Mouse (Mus musculus) heart, adult 9 months (tissue): Measurements from ENCODE around the gene Fam210b.

Source experiments
- DNase-seq, 2 experiments: peaks; one replicate each; pipeline ENCODE4 v3.0.0; 2022; ENCODE audit warnings: low spot score in 2 of 2

Gene Fam210b

DNA sequence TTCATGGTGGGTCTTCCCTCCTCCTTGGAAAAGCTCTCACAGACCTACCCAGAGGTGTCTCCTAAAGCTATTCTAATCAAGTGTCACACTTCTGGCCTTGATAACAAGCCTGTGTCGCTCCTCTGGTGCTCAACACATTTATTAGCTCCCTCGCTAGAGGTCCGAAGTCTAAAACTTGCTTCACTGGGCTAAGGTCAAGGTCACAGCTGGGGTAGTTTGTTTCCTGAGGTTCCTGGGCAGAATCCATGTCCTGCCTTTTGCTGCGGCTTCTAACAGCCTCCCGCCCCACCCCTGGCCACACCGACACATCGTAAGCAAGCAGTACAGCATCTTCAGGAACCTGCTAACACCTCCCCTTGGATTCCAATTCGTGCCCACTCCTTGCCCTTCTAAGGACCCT is 5.4 kb downstream of the Fam210b start:
- DNase-seq, result no peak

DNA sequence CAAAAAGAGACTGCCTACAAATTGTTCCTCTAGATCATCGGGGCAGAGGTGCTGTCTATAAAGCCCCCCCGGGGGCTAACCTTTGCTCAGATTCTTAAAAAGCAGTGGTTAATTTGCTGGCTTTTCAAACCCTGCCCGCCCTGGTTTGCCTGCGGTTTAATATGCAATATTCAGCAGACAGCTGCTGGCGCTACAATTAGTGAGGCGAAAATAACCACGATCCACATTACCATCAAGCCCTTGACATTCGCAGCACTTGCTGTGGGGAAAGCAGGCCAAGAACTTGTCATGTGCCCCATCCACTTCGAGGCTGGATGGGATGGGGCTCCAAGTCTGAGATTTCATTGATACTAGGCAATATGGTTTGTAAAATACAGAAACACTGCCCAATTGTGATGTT is 7.9 kb downstream of the Fam210b start:
- no peak for DNase-seq

DNA sequence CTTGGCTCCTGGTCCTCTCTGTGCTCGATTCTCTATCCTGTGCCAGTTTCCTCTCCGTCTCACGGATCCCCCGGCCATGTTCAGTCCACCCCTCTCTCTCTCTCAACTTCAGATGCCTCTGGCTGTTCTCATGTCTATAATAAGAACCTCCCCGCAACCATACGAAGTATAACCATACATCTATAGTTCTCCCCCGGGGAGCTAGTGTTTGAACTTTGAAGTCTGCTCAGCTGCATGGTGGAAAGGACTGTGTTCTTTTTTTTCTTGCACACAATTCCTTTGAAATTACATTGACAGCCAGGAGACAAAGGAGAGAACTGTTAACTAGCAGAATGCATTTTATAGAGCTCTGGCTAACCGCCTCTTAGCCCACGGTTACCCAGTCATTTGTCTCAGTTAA is 9.4 kb downstream of the Fam210b start:
- no peak for DNase-seq

DNA sequence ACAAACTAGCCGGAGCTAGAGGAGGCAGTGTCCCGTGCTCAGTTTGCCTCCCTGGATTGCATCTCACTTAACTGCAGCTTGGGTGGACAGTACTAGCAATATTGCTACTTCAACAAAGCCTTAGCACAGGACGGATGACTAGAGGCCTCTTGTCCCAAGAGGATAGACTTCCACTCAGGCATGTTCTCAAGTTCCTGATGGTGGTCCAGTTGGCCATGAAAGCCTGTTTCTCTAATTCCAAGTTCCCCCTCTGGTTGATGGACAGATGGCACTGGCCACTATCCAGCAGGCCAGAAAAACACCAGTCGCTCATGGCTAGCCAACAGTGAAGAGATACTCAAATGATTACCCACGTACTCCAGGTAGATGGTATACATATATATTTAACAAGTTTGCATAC is 10.5 kb downstream of the Fam210b start:
- no peak for DNase-seq

DNA sequence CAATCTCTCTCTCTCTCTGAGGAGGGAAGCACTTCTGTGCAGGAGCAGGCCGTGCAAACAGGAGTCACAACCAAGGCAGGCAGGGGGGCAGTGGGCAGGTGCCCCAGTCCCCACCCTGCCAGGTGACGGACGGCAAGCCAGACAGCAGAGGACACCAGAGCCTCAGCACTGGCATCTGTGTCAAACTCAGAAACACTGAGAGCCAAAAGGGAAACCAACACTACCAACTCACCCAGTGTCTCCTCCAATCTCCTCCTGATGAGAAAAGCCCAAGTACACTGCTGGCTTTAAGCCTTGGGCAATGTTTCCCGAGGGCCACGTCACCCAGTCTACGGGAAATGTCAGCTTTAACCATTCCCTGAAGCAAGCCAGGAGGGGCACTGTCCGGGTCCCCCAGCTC is 17.8 kb downstream of the Fam210b start:
- no peak for DNase-seq

DNA sequence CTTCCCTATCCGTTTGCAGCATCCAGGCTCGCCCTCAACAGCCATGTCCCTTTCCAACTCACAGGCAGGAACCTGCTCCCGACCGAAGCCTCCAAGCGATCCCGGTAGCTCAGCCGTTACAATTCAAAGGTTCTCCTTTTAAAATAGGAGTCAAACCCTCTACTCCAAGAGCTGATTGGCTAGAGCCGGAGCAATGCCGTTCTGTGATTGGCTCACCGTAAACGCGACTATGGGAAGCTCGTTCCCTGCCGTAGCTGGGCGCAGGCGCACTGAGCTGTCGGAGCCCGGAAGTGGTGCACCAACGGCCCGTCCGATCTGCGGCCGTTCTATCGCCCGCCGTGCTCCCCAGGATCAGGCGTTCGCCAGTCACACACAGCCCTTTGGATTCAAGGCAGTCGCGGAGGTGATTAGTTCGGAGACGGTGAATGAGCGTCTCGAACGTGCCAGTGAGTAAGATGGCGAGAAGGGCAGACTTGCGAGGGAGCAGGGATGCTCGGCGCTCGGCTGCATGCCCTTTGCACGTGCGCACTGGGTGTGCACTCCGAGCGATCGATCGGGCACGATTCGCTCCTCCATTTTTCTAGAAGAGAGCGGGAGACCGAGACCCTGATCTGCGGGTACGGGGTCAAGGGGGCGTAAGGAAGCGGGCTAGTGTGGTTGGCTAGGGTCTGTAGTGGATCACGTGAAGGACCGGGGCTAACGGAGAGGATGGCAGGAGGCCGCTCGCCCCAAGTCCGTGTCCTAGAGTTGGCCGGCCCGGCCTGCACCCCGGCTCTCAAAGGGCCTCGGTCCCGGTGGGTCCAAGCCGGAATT is 25.3 kb downstream of the Fam210b start, which contains the start of the genes Aurka and Cstf1:
Gene Aurka (minus strand): TSS at position 125 of the 813 bp plus-strand sequence.
Gene Cstf1 (plus strand): TSS at position 271 of the 813 bp plus-strand sequence.
- peak; percentile 95 to 97 for DNase-seq

DNA sequence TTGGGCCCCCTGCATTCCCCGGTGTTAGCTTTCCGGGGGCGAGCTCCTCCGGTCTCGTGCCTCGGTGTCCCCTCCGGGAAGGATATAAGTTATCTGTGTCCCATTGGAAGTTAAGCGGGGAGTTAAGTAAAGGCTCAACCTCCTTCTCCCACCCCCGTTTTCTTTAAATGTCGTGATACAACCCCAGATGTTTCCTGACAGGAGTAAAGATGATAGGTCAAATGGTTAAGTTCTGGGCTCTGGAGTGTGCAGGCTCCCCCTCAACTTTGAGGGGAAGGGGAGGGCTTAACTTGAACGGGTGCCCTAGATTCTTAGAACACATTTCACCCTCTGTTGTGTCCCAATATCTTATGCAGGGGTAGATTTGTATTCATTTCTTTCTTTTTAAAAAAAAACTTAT is 25.9 kb downstream of the Fam210b start:
- DNase-seq, result no peak

DNA sequence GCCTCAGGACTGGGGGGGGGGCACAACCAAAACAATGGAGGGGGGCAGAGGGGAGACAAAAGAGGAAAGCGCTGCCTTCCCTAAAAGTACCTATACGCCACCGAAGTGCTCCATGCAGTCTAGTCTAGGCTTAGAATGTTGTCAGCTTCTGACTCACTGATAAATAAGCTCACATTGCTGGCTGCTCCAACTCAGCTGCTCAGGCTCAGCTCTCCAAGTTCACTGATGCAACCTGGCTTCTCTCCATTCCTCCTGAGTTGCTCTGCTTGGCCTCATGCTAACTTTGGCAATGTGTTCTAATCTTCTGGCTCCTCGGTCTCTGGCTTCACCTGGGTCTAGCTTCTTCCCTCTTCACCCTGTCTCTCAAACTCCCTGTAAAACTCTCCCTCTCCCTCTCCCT is 31.2 kb downstream of the Fam210b start:
- DNase-seq, result no peak

DNA sequence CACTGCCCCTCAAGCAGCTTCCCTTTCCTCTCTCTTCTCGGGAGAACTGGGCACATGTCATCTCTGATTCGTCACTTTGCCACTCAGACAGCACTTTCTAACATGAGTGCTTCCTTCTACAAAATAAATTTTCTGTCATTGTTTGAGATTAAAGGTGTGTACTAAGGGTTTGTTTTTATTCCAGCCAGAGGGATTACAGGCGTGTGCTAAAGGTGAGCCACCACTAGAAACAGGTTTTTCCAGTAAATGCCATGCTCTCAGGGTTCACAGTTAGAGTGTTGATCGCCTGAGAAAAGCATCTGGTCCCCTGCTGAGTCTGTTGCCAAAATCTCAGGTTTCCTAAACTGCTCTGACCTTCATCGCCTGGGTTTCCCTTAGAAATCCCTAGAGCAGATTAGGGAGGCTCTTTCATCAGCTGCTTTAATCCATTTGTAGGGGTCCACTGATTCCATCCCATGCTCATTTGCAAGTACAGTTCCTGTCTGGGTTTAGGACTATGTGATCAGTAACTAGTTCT is 31.7 kb downstream of the Fam210b start:
- DNase-seq, result no peak

DNA sequence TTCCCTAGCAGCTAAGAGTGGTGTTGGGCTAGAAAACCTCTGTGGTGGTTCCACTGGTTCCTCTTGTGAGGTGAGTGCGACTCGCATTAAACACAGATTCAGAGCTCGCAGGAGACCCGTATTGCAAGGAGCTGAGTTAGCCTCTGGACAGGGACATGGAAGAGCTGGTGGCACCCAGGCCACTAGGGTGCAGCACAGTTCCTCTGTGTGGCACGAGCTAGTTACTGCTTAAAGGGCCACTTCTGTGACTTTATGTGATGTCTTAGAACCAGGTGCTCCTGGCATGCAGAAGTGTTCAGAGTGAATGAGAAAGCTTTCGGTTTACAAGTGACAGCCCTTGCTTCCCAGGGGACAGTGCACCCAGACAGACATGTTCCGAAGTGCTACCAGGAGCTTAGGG is 33.0 kb downstream of the Fam210b start:
- DNase-seq, result no peak

DNA sequence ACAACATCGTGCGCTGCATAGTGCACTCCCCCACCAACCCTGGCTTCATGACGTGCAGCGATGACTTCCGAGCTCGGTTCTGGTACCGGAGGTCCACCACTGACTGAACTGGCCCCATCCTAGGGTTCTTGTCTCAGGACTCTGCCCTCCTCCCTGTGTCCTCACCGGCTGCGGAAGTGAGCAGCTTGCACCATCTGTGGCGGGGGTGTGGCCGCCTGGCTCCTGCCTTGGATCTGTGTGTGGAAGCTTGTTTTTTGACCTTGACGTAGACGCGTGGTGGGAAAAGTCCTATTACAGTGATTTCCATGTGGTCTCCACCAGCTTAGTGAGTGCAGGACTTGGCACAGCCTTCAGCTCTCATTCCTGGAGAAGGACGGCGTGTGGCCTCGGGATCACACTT is 35.1 kb downstream of the Fam210b start:
- DNase-seq, result no peak

DNA sequence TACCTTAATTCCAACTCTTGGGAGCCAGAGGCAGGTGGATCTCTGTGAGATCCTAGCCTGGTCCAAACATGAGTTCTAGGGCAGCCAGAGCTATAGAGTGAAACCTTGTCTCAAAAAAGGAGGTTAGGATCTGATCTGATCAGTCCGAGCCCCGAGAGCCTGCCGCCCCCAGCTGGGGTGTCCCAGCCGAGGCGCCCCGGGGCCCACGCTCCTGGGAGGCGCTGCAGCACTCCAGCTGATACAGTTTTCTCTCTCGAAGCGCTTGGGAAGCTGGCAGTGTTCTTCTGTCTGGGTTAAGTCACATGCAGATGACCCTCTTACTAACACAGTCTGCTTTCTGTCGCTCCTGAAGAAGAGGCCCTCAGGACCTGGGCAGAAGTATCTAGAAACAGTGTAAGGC is 36.0 kb downstream of the Fam210b start:
- DNase-seq, result no peak

DNA sequence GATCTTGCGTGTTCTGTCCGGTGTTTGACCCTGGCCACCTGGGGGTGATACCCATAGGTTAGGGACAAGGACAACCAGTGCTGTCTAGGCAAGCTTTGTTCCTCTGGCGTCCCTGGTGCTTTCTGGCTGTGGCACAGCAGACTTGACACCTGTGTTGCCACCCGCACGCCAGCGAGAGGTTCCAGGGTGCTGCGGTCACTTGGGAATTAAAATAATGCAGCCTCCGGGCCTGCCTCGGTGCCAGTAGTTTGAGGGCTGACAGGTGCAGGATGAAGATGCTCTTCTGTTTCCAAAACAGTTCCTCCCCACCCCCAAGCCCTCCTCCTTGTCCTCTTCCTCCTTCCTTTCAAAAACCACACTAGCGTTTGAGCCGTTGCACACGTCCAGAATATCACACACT is 36.5 kb downstream of the Fam210b start:
- no peak for DNase-seq

DNA sequence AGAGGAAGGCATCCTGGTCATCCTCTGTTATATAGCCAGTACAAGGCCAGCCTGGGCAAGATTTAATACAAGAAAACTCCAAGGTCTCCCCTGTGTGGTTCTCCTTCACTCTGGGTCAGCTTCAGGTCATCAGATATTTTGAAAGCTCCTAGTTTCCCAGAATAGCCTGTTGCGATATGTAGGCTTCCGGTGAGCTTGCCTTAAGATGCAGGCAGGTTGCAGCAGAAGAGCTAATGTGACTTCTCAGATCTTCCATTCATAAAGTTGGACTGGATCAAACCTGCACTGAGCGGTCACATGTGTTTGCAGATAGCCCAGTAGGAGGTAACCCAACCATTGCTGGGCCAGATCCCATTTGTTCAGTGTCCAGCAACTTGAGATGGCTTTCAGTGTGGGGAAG is 39.4 kb downstream of the Fam210b start:
- DNase-seq, result no peak

DNA sequence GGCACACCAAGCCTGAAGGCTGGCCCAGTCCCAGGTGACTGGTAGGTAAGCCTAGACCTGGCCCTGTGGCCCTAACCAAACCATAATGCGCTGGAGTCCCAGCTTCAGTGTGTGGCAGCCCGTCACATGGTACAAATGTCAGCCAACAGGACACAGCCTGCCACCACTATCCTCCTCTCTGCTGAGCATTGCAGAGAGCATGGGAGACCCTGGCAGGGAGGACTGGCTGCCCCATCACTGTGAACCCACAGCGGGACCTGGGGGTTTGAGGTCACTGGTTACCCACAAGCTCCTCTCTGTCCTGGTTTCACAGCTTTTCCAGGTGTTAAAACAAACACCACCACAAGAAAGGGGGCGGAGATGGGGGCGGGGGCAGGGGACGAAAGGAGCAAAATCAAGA is 45.0 kb downstream of the Fam210b start:
- DNase-seq, result no peak

DNA sequence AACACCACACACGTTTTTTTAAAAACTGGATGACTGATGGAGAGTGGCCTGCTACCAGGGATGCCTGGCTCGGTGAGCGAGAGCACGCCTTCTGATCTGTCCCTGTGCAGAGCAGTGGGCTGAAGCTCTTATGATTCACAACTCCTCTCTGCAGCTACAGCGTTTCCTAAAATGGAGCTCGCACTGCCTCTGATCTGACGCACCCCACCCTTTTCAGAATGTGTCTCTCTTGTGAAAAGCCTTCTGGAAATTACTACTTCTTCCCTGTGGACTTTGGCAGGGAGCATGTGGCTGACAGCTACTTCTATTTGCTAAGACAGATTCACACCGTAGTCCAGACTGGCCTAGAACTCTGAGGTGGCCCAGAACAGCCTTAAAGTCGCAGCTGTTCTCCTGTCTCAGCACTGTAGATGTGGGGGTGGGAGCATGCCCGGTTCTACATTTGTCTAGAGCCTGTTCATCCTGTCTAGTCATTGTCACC is 46.7 kb downstream of the Fam210b start:
- no peak for DNase-seq

DNA sequence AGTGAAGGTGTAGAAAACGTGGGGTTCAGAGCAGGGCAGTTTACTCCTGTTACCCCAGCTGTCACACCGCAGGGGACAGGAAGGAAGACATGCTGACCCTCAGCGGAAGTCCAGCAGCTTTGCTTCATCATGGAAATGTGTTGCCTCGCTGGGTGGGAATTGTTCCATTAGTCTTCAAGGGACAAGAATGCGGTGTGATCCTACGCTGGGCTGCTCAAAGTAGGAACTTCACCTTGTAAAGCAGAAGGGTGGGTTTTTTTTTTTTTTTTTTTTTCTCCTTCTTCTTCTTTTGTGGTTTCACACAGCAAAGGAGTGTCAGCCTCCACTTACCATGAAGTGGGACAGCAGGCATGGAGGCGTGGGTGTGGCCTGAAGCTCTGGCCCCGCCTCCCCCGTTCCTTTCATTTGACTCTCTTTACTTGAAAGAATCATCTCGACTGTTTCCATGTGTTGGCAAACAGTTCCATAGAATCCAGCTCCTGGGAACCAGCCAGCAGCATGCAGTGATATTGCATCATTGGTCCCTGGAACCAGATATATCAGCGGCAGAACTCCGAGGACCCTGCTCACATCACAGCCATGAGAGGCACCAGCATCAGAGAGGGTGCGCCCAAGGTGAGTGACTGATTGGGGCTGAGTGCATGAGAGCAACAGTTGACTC is 48.2 kb downstream of the Fam210b start, which contains the start of gene Cass4:
Gene Cass4 (plus strand): TSS at position 404 of the 661 bp plus-strand sequence.
- peak in 1 of 2 experiments; percentile 24 for DNase-seq

DNA sequence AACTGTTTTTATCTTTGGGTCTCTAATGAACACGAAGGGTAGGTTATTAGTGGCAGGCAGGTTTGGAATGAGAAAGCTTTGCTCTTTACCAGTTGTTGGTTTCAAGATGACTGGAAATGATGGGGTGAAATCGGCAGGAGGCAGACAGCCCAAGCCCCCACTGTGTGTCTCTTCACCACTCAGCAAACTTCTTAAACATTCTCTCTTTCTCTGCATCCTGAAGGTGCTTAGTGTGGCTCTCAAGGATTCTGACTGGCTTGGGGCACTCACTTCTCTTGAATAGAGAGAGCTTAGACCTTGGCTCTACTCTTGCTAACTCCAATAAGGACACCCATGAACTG is 48.7 kb downstream of the Fam210b start:
- DNase-seq, result no peak

DNA sequence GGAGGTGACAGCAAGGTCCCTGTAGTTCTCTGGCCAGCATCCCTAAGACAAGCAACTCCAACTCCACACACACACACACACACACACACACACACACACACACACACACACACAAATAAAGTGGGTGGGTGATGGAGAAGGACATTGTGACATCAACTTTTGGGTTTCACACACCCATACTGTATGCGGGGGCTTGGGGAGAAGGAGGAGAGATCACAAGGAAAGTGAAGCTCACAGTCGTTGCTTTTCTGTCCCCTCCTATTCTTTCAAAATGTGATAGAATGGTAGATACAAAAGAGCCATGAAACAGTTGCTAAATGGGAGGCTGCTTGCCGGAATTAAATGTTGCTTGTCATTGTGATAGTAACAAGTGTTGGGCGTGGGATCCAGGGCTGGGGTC is 49.3 kb downstream of the Fam210b start:
- DNase-seq, result no peak

DNA sequence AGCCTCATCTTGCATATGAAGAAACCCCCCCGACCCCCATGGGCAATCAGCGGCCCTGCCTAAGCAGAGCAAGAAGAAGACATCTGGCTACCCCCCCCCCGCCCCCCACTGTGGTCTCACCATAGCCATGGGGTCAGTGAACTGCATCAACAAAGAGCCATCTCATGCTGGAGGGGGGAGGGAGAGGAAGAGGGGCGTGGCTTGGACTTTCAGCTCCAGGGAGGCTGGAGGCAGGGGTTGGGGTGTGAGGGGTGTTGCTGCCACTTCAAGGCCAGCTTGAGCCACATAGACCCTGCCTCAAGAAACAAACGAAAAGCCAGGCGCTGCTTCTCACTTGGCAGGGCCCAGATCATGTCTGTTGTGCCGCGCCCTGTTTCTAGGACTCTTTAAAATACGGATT is 50.6 kb downstream of the Fam210b start:
- no peak for DNase-seq

DNA sequence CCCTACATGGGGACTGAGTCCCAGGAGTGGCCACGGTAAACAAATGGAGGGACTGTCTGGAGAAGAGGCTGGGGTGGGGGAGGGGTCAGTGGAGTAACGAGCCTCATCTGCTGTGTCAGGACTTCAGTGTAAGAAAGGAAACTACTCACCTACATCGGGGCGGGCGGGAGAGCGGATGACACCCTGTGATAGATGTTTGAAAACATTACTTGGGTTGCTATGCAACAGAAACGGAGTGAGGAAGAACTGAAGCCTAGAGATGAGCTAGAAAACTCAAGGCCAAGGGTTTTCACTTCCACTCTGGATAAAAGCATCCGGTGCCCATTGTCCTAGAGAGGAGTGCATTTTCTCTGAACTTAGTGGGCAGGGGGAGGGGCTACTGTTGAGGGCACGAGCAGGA is 54.5 kb downstream of the Fam210b start:
- peak in 1 of 2 experiments; percentile 24 for DNase-seq

DNA sequence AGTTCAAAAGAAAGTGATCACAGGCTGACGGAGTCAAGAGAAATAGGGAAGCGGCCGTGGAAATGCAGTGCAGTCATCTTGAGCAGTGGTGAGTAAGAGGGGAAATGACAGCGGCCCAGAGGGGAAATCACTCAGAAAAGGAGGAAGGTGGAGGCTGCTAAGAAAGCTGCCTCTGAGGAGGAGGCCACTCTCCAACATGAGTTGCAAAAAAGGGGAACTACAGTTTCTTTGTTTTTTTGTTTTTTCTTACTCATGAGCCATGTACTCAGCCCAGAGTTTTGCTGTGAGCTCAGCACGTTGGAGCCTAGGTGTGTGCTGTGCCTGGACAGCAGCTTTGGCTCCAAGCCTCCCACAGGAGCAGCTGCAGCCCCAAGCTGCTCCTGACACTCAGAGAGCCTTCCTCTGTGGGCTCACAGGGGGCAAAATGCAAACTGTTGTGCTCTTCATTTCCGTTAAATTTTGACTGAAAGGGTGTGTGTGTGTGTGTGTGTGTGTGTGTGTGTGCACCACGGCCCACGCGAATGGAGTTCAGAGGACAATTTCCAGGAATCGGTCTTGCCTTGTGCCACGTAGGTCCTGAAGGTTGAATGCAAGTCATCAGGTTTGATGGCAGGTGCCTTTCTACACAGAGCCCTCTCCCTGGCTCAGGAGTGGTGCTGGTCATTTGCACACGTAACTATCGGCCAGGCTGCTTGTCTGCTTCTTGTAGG is 55.9 kb downstream of the Fam210b start:
- DNase-seq, result peak; percentile 29 to 63
